Mouse (Mus musculus) embryonic facial prominence, embryonic 14.5 days (tissue): ENCODE data around the gene Synpr. TPM values are rescaled to one million over a fixed set of nuclear protein-coding genes. Genes with fewer than 3 reads are reported as not detected.

Source experiments
- ATAC-seq: fragments of 200-750 bp; cut with Nextera tagmentation; 2 replicates; pipeline ENCODE4 v1.8.0; 2017; ENCODE audit warnings: low read depth, moderate number of reproducible peaks, moderate TSS enrichment
- DNase-seq: peaks from one replicate; pipeline ENCODE4 v3.0.0-alpha.2; 2015; ENCODE audit warnings: low spot score
- H3K27ac ChIP-seq: fragments of 300-500 bp; sonication (generic); replicated peaks from 2 replicates; pipeline ENCODE4 v1.5.1; 2014; ENCODE audit warnings: low read depth, mild to moderate bottlenecking, low read length, moderate library complexity
- H3K27me3 ChIP-seq: fragments of 300-500 bp; sonication (generic); replicated peaks from 2 replicates; pipeline ENCODE4 v1.6.1; 2014; ENCODE audit warnings: low read length; ENCODE audit not compliant: control insufficient read depth, insufficient read depth
- H3K36me3 ChIP-seq: fragments of 300-500 bp; sonication (generic); 2 replicates; pipeline ENCODE4 v1.6.1; 2014; ENCODE audit warnings: low read length, mixed read lengths; ENCODE audit not compliant: control insufficient read depth, insufficient read depth
- H3K4me1 ChIP-seq: fragments of 300-500 bp; sonication (generic); 2 replicates; pipeline ENCODE4 v1.6.1; 2014; ENCODE audit warnings: antibody characterized with exemption, low read length; ENCODE audit not compliant: control insufficient read depth, insufficient read depth
- H3K4me2 ChIP-seq: fragments of 300-500 bp; sonication (generic); 2 replicates; pipeline ENCODE4 v1.6.1; 2014; ENCODE audit warnings: low read depth, mild to moderate bottlenecking, low read length, moderate library complexity, mixed read lengths
- H3K4me3 ChIP-seq: fragments of 300-500 bp; sonication (generic); 2 replicates; pipeline ENCODE4 v1.5.1; 2014; ENCODE audit warnings: low read depth, mild to moderate bottlenecking, low read length
- H3K9ac ChIP-seq: fragments of 300-500 bp; sonication (generic); 2 replicates; pipeline ENCODE4 v1.6.1; 2014; ENCODE audit warnings: low read depth, mild to moderate bottlenecking, low read length, moderate library complexity, mixed read lengths
- H3K9me3 ChIP-seq: fragments of 300-500 bp; sonication (generic); 2 replicates; pipeline ENCODE4 v1.6.1; 2016; ENCODE audit warnings: low read length; ENCODE audit not compliant: control insufficient read depth
- WGBS: fragments of 180-500 bp; shearing (Covaris S2); extraction: QIAGEN DNeasy Blood & Tissue Kit; methylation state at CpG from one replicate; pipeline ENCODE4 v1.1.7; 2014; 5-methylcytosine and 5-hydroxymethylcytosine counted together
- polyA plus RNA-seq: library from polyadenylated mRNA; unstranded; fragments of >200 nt; fragmentation: Nextera tagmentation; extraction: Ambion mirVana; gene quantifications from 2 replicates; pipeline ENCODE4 v1.2.1, GENCODE M21; 2014

Synpr gene
- polyA plus RNA-seq, 1 experiment from 2014 or later = 5.8 TPM

- Histone ChIP-seq H3K36me3 (no peaks in the 10 kb centered on the region), H3K4me1 (no peaks in the 10 kb centered on the region), H3K9ac (no peak overlapping the region), H3K27ac (no peak overlapping the region), H3K9me3 (no peaks in the 10 kb centered on the region), H3K4me3 (no peak overlapping the region), H3K4me2 (no peak overlapping the region), H3K27me3 (no peaks in the 10 kb centered on the region)
- WGBS = 40% methylated on average over 4 of the region's 4 CpGs
- DNase-seq = no peak
- no peak for ATAC-seq
These were observed 51.6 kb downstream of the Synpr start for GRCm38 (mm10) chr14:13336162-13336561.

- no peaks in the 10 kb centered on the region for H3K4me1 ChIP-seq
- H3K27me3 ChIP-seq = no peaks in the 10 kb centered on the region
- WGBS = 82% methylated on average over 4 of the region's 4 CpGs
- no peak for DNase-seq
- no peak overlapping the region for H3K4me3 ChIP-seq
- no peak overlapping the region for H3K9ac ChIP-seq
- no peak for ATAC-seq
- no peak overlapping the region for H3K4me2 ChIP-seq
- no peaks in the 10 kb centered on the region for H3K36me3 ChIP-seq
- no peaks in the 10 kb centered on the region for H3K9me3 ChIP-seq
- no peak overlapping the region for H3K27ac ChIP-seq
These were observed 56.1 kb downstream of the Synpr start for GRCm38 (mm10) chr14:13340688-13341087.

- no peaks in the 10 kb centered on the region for H3K36me3 ChIP-seq
- no peak overlapping the region for H3K4me3 ChIP-seq
- H3K27ac ChIP-seq = no peak overlapping the region
- H3K9me3 ChIP-seq = no peaks in the 10 kb centered on the region; the same call in 1 of the 2 replicates
- DNase-seq (no peak), ATAC-seq (no peak)
- WGBS = 66% methylated on average over 2 of the region's 2 CpGs
- no peak overlapping the region for H3K4me2 ChIP-seq
- no peak overlapping the region for H3K9ac ChIP-seq
- no peaks in the 10 kb centered on the region for H3K27me3 ChIP-seq
- no peaks in the 10 kb centered on the region for H3K4me1 ChIP-seq
These were observed 59.7 kb downstream of the Synpr start for GRCm38 (mm10) chr14:13344240-13344639.

- 27% methylated on average over 4 of the region's 4 CpGs for WGBS
- DNase-seq = peak; percentile 50
- 0 out of 2 replicates have a peak, but pooled peaks have one; percentile 26 for ATAC-seq
These were observed 64.7 kb downstream of the Synpr start for GRCm38 (mm10) chr14:13349170-13349865.

GRCm38 (mm10) chr14:13354154-13354553 is 69.6 kb downstream of the Synpr start:
- DNase-seq (peak; percentile 64), ATAC-seq (no peak)
- no peaks in the 10 kb centered on the region for H3K27me3 ChIP-seq
- no peak overlapping the region for H3K27ac ChIP-seq
- H3K4me1 ChIP-seq = no peaks in the 10 kb centered on the region
- H3K36me3 ChIP-seq = no peaks in the 10 kb centered on the region
- 32% methylated on average over 5 of the region's 5 CpGs for WGBS
- no peak overlapping the region for H3K9ac ChIP-seq
- no peak overlapping the region for H3K4me3 ChIP-seq
- H3K4me2 ChIP-seq = no peak overlapping the region
- no peaks in the 10 kb centered on the region for H3K9me3 ChIP-seq

More at GRCm38 (mm10) chr14:13349170-13349865, 64.7 kb downstream of the Synpr start:
- Histone ChIP-seq H3K36me3 (no peaks in the 10 kb centered on the region), H3K4me1 (no peaks in the 10 kb centered on the region), H3K27ac (no peak overlapping the region), H3K4me3 (no peak overlapping the region), H3K4me2 (no peak overlapping the region), H3K27me3 (no peaks in the 10 kb centered on the region), H3K9me3 (no peaks in the 10 kb centered on the region; the same call in 1 of the 2 replicates), H3K9ac (no peak overlapping the region)

- H3K9ac ChIP-seq = no peak overlapping the region
- H3K4me2 ChIP-seq = no peak overlapping the region
- H3K36me3 ChIP-seq = no peaks in the 10 kb centered on the region
- H3K27ac ChIP-seq = no peak overlapping the region
- no peaks in the 10 kb centered on the region for H3K9me3 ChIP-seq
- 20% methylated on average over 7 of the region's 7 CpGs for WGBS
- DNase-seq = peak; percentile 90
- peak; percentile 69 for ATAC-seq
- H3K4me1 ChIP-seq = no peaks in the 10 kb centered on the region
- no peak overlapping the region for H3K4me3 ChIP-seq
- no peaks in the 10 kb centered on the region for H3K27me3 ChIP-seq
These were observed 71.2 kb downstream of the Synpr start for GRCm38 (mm10) chr14:13355569-13356362.

GRCm38 (mm10) chr14:13357101-13357667 is 72.6 kb downstream of the Synpr start:
- Histone ChIP-seq H3K4me3 (no peak overlapping the region), H3K36me3 (no peaks in the 10 kb centered on the region), H3K27me3 (no peaks in the 10 kb centered on the region), H3K4me2 (no peak overlapping the region), H3K9ac (no peak overlapping the region), H3K9me3 (no peaks in the 10 kb centered on the region), H3K27ac (no peak overlapping the region), H3K4me1 (no peaks in the 10 kb centered on the region)
- 65% methylated on average over 5 of the region's 5 CpGs for WGBS
- ATAC-seq (no peak), DNase-seq (no peak)

GRCm38 (mm10) chr14:13358037-13358436 is 73.5 kb downstream of the Synpr start:
- no peak overlapping the region for H3K27ac ChIP-seq
- no peak overlapping the region for H3K4me2 ChIP-seq
- no peaks in the 10 kb centered on the region for H3K36me3 ChIP-seq
- 59% methylated on average over 2 of the region's 2 CpGs for WGBS
- H3K9ac ChIP-seq = no peak overlapping the region
- H3K27me3 ChIP-seq = no peaks in the 10 kb centered on the region
- no peaks in the 10 kb centered on the region for H3K9me3 ChIP-seq
- DNase-seq (no peak), ATAC-seq (no peak)
- H3K4me1 ChIP-seq = no peaks in the 10 kb centered on the region
- H3K4me3 ChIP-seq = no peak overlapping the region
